Mouse (Mus musculus) cortical plate, adult 2 months (tissue): Measurements from ENCODE around the gene Tchp.

Experiments used
- CTCF ChIP-seq: fragments of 200-500 bp; IDR thresholded peaks from 2 replicates; pipeline ENCODE4 v1.5.1; 2011; ENCODE audit warnings: mild to moderate bottlenecking, control low read depth, low read length; ENCODE audit not compliant: insufficient read depth; ENCODE audit errors: extremely low read depth
- POLR2A ChIP-seq: fragments of 200-500 bp; IDR thresholded peaks from 2 replicates; pipeline ENCODE4 v1.6.1; 2011; ENCODE audit warnings: mild to moderate bottlenecking, low read length, control low read depth; ENCODE audit not compliant: insufficient read depth; ENCODE audit errors: extremely low read depth

DNA sequence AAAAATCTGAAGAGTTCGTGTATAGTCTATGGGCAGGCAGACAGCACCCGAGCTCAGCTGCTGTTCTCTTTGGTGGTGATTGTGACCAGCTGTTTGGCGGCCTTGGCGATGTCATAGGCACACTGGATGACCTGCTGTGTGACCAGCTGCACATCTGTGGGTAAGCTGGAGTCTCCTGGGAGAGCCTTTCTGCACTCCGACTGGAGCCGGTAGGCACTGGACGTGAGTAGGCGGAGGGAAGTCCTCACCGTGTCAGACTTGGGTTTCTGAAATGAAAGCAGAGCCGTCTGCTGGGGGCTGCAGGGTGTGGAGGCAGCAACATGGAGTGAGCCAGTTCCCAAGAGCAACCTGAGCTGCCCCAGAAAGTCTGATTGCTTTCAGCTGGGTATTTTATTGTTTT is 22.6 kb downstream of the Tchp start:
- TF ChIP-seq CTCF (no peak), POLR2A (no peak)
